Mouse (Mus musculus): ENCODE measurements around the gene Sema4f. TPM values are rescaled to one million over a fixed set of nuclear protein-coding genes. Genes with fewer than 3 reads are reported as not detected.
A peak's percentile ranks its signal among the peaks of the same experiment; 100 is the strongest.

Gene Sema4f
- polyA plus RNA-seq, 1 experiment from 2014 or later, result 1.1 TPM

DNA sequence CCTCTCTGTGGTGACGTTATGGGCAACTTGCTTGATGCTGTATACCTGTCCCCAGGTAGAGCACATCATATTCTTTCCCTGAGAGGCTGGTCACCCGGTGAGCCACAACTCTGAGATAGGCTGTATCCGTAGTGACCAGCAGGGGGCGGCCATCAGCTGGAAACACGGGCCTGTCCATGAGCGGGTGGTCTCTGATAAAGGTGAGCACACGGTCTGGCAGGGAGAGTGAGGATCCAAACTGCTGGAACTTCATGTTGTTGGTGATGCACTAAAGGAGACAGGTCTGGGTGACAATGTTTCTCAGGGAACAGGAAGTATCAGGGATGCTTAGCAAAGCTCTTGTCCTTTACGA is 21.8 kb downstream of the Sema4f start:
- Histone ChIP-seq H3K9me3 (ENCODE audit: control insufficient read depth, low read length) (no peaks in the 10 kb centered on the region), H3K36me3 (ENCODE audit: control insufficient read depth, insufficient read depth, low read length) (no peaks in the 10 kb centered on the region), H3K27ac (ENCODE audit: low read depth, low read length) (no peak overlapping the region), H3K4me2 (no peak overlapping the region), H3K4me3 (ENCODE audit: low read depth, low read length) (no peak overlapping the region), H3K27me3 (ENCODE audit: control insufficient read depth, insufficient read depth, low read length) (no peaks in the 10 kb centered on the region), H3K4me1 (ENCODE audit: control insufficient read depth, insufficient read depth, low read length) (no peaks in the 10 kb centered on the region), H3K9ac (ENCODE audit: low read length) (no peak overlapping the region)
- peak; percentile 55; the same call in 1 of the 2 replicates for ATAC-seq (ENCODE audit: low FRiP score)
- DNase-seq (ENCODE audit: low spot score, missing footprints), result peak; percentile 90
- WGBS, result 16% methylated on average over 8 of the region's 8 CpGs

DNA sequence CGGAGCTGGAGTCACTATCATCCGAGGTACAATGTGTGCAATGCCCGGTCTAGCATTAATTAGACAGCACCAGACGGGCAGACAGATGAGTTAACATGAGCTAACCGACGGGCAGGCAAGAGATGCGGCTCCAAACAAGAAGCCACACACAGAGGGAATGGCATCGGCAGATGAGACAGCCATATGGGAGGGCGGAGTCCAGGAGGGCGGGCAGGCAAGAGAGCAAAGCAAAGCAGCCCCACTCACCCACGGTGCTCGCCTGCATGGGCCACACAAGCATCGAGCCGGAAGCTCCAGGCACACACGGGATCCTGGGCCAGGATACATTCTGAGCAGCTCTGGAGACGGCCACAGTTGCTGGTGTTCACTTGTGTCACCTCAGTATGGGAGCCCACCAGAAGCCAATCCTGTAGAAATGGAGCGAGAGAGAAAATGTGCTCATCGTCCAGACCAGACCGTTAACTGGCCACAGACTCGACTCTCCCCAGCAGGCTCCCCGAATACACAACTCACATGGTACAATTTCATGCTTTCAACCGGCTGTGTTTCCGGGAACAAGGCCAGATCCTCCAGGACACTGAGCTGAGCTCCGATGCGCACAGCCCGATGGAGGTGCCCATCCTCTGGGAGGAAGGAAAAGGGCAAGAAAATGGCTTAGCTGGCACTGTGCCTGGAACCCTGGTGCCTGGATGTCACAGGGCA is 22.3 kb downstream of the Sema4f start:
- Histone ChIP-seq H3K4me2 (no peak overlapping the region), H3K9ac (ENCODE audit: low read length) (no peak overlapping the region), H3K27me3 (ENCODE audit: control insufficient read depth, insufficient read depth, low read length) (no peaks in the 10 kb centered on the region), H3K4me1 (ENCODE audit: control insufficient read depth, insufficient read depth, low read length) (no peaks in the 10 kb centered on the region), H3K27ac (ENCODE audit: low read depth, low read length) (no peak overlapping the region), H3K9me3 (ENCODE audit: control insufficient read depth, low read length) (no peaks in the 10 kb centered on the region), H3K36me3 (ENCODE audit: control insufficient read depth, insufficient read depth, low read length) (no peaks in the 10 kb centered on the region), H3K4me3 (ENCODE audit: low read depth, low read length) (no peak overlapping the region)
- 86% methylated on average over 26 of the region's 26 CpGs for WGBS
- ATAC-seq (ENCODE audit: low FRiP score) (peak; percentile 26; the same call in 1 of the 2 replicates), DNase-seq (ENCODE audit: low spot score, missing footprints) (no peak)

DNA sequence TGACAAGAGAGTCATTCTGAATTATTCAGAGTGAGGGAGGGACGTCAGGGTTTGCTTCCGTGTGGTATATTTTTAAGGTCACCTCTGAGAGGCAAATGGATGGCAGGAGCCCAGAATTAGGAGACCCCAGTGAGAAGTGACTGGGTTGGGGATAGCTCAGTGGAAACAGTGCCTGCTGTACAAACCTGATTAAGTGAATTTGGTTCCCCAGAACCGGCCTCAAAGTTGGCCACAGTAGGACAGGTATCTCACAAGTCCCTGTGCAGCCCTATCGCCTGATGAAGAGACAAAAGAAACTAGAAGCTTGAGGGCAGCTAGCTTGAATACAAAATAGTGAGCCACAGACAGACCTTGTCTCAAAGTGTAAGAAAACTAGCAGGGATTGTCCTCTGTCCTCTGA is 23.1 kb downstream of the Sema4f start:
- 87% methylated on average over 4 of the region's 4 CpGs for WGBS
- no peaks in the 10 kb centered on the region for H3K4me1 ChIP-seq (ENCODE audit: control insufficient read depth, insufficient read depth, low read length)
- no peak overlapping the region for H3K4me3 ChIP-seq (ENCODE audit: low read depth, low read length)
- no peak for DNase-seq (ENCODE audit: low spot score, missing footprints)
- no peak overlapping the region for H3K9ac ChIP-seq (ENCODE audit: low read length)
- no peaks in the 10 kb centered on the region for H3K36me3 ChIP-seq (ENCODE audit: control insufficient read depth, insufficient read depth, low read length)
- no peaks in the 10 kb centered on the region for H3K9me3 ChIP-seq (ENCODE audit: control insufficient read depth, low read length)
- no peak for ATAC-seq (ENCODE audit: low FRiP score)
- no peak overlapping the region for H3K4me2 ChIP-seq
- no peak overlapping the region for H3K27ac ChIP-seq (ENCODE audit: low read depth, low read length)
- no peaks in the 10 kb centered on the region for H3K27me3 ChIP-seq (ENCODE audit: control insufficient read depth, insufficient read depth, low read length)

DNA sequence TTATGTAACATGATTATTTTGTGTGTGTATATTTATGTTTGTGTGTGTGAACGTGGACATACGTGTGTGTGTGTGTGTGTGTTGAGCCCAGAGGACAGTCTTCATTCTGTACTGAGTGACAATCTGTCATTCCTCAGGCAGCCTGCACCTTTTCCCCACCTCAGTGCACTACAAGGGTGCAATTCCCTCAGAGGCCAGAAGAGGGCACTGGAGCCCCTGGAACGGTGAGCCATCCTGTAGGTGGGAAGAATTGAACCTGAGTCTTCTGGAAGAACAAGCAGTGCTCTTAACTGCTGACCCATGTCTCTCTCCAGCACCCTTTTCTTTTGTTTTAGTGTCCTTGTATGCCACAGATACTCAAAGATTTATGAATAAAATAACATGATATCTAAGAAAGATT is 23.7 kb downstream of the Sema4f start:
- no peaks in the 10 kb centered on the region for H3K9me3 ChIP-seq (ENCODE audit: control insufficient read depth, low read length)
- H3K27ac ChIP-seq (ENCODE audit: low read depth, low read length), result no peak overlapping the region
- no peaks in the 10 kb centered on the region for H3K4me1 ChIP-seq (ENCODE audit: control insufficient read depth, insufficient read depth, low read length)
- H3K4me3 ChIP-seq (ENCODE audit: low read depth, low read length), result no peak overlapping the region
- no peak overlapping the region for H3K9ac ChIP-seq (ENCODE audit: low read length)
- no peaks in the 10 kb centered on the region for H3K27me3 ChIP-seq (ENCODE audit: control insufficient read depth, insufficient read depth, low read length)
- DNase-seq (ENCODE audit: low spot score, missing footprints) (peak; percentile 93), ATAC-seq (ENCODE audit: low FRiP score) (peak; percentile 34; the same call in 1 of the 2 replicates)
- no peaks in the 10 kb centered on the region for H3K36me3 ChIP-seq (ENCODE audit: control insufficient read depth, insufficient read depth, low read length)
- H3K4me2 ChIP-seq, result no peak overlapping the region
- 27% methylated on average over 3 of the region's 3 CpGs for WGBS

DNA sequence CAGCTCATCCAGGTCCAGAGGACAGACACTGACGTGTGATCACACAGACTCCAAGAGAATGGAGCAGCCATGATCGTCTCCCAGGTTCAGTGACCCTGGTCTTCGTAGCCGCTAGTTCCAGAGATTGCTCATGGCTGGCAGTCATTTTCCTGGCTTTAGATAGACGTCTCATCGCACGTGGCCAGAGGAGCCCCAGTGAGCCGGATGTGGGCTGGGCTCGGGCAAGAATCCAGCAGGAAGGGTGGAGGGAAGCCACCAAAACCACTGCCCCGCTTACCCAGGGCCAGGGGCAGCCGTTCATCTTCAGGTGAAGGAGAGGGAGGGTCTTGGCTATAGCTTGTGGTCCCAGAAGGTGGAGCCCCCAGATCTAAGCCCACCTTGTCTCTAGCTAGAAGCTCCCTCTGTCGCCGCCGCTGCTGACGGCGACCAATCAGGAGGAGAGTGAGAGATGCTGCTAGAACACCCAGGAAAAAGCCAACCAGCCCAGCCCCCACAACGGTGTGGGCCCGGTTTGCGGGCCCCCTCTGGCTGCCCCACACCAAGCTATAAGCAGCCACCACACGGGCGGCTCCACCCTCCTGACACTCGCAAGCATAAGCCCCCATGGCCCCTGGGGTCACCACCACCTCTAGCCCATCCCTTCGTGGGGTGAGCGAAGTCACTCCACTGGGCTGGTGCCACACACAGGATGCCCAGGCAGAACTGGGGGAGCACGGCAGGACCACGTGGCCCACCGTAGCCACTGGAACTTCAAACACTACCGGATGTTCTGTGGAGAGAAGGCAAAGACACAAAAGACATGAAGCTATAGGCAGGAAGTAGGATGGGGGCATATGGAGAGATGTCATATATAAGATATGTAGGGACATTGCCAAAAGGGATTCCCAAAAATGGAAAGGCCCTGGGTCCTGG is 26.0 kb downstream of the Sema4f start:
- H3K27ac ChIP-seq (ENCODE audit: low read depth, low read length), result no peak overlapping the region
- no peak for ATAC-seq (ENCODE audit: low FRiP score)

DNA sequence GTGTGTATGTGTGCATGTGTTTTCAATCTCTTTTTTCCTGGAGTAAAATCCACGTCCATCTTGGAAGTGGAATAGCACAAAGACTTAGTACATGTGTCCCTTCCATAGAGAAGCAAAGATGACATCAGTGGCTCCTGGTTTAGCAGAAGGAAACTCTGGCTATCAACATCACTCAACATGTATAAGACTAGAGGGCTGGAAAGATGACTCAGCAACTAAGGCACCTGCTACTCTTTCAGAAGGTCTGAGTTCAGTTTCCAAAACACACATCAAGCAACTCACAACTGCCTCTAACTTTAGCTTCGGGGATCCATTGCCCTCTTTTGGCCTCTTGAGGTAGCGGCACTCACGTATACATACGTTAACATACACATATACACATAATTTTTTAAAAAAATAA is 28.3 kb downstream of the Sema4f start:
- Histone ChIP-seq H3K9me3 (ENCODE audit: control insufficient read depth, low read length) (no peaks in the 10 kb centered on the region), H3K4me1 (ENCODE audit: control insufficient read depth, insufficient read depth, low read length) (no peaks in the 10 kb centered on the region), H3K9ac (ENCODE audit: low read length) (no peak overlapping the region), H3K4me3 (ENCODE audit: low read depth, low read length) (no peak overlapping the region), H3K27ac (ENCODE audit: low read depth, low read length) (no peak overlapping the region), H3K27me3 (ENCODE audit: control insufficient read depth, insufficient read depth, low read length) (no peaks in the 10 kb centered on the region), H3K36me3 (ENCODE audit: control insufficient read depth, insufficient read depth, low read length) (no peaks in the 10 kb centered on the region), H3K4me2 (no peak overlapping the region)
- DNase-seq (ENCODE audit: low spot score, missing footprints) (no peak), ATAC-seq (ENCODE audit: low FRiP score) (no peak)
- 88% methylated on average over 5 of the region's 5 CpGs for WGBS

More for the DNA sequence above, 26.0 kb downstream of the Sema4f start:
- 85% methylated on average over 24 of the region's 28 CpGs for WGBS
- H3K4me1 ChIP-seq (ENCODE audit: control insufficient read depth, insufficient read depth, low read length), result no peaks in the 10 kb centered on the region
- no peak overlapping the region for H3K4me3 ChIP-seq (ENCODE audit: low read depth, low read length)
- no peaks in the 10 kb centered on the region for H3K9me3 ChIP-seq (ENCODE audit: control insufficient read depth, low read length)
- no peaks in the 10 kb centered on the region for H3K36me3 ChIP-seq (ENCODE audit: control insufficient read depth, insufficient read depth, low read length)
- no peak for DNase-seq (ENCODE audit: low spot score, missing footprints)
- H3K4me2 ChIP-seq, result no peak overlapping the region
- no peak overlapping the region for H3K9ac ChIP-seq (ENCODE audit: low read length)
- no peaks in the 10 kb centered on the region for H3K27me3 ChIP-seq (ENCODE audit: control insufficient read depth, insufficient read depth, low read length)

DNA sequence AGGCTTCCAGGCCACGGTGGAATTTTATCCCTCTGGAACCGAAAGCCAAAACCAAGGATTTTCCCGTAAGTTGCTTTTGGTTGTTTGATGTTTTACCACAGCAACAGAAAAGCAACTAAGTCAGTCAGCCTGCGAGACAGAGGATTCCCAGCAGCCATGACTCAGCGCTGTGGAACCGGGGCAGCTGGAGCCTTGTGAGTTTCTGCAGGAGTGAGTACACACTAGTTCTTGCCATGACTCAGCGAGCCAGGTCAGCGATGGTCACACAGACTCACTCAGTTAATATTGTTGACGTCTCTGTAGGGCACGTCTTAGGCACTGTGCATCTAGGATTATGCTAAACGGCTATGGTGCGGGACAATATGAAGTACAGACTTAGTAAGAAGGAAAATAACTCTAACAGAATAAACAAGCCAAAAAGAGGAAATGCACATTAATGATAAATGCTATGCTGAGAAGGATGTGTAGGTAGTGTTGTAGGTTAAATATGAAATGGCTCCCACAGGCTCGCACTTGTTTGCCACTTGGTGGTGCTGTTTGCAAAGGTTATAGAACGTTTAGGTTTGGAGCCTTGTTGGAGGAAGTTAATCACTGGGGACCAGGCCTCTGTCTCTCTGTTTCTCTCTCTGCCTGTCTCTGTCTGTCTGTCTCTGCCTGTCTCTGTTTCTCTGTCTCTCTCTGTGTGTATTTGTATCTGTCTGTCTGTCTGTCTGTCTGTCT is 30.3 kb downstream of the Sema4f start:
- WGBS, result 67% methylated on average over 14 of the region's 14 CpGs

DNA sequence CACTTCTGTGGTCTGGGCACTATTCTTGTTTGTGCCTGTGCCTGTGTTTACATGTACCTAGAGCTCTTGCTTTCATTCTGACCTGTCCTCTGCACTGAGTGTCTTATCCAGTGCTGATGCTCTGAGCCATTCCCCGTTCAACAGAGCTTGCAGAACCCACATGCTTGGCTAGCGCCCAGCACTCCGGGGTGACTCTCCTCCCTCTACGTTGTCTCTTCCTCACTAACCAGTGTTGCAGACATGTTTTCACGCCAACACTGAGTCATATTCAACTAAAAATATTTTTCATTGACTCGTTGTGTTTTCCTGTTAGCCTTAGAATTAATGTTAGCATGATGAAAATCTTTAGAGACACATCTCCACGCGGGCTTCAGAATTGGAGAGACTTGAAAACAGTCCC is 31.5 kb downstream of the Sema4f start:
- H3K4me2 ChIP-seq, result no peak overlapping the region
- WGBS, result 88% methylated on average over 8 of the region's 8 CpGs
- no peaks in the 10 kb centered on the region for H3K4me1 ChIP-seq (ENCODE audit: control insufficient read depth, insufficient read depth, low read length)
- no peak overlapping the region for H3K4me3 ChIP-seq (ENCODE audit: low read depth, low read length)
- no peaks in the 10 kb centered on the region for H3K36me3 ChIP-seq (ENCODE audit: control insufficient read depth, insufficient read depth, low read length)
- no peak overlapping the region for H3K9ac ChIP-seq (ENCODE audit: low read length)
- no peak overlapping the region for H3K27ac ChIP-seq (ENCODE audit: low read depth, low read length)
- H3K9me3 ChIP-seq (ENCODE audit: control insufficient read depth, low read length), result no peaks in the 10 kb centered on the region
- no peak for DNase-seq (ENCODE audit: low spot score, missing footprints)
- H3K27me3 ChIP-seq (ENCODE audit: control insufficient read depth, insufficient read depth, low read length), result no peaks in the 10 kb centered on the region
- ATAC-seq (ENCODE audit: low FRiP score), result no peak

More for the DNA sequence above, 30.3 kb downstream of the Sema4f start:
- no peak overlapping the region for H3K27ac ChIP-seq (ENCODE audit: low read depth, low read length)
- H3K4me1 ChIP-seq (ENCODE audit: control insufficient read depth, insufficient read depth, low read length), result no peaks in the 10 kb centered on the region
- no peaks in the 10 kb centered on the region for H3K27me3 ChIP-seq (ENCODE audit: control insufficient read depth, insufficient read depth, low read length)
- ATAC-seq (ENCODE audit: low FRiP score) (no peak), DNase-seq (ENCODE audit: low spot score, missing footprints) (no peak)
- H3K9ac ChIP-seq (ENCODE audit: low read length), result no peak overlapping the region
- no peak overlapping the region for H3K4me2 ChIP-seq
- H3K4me3 ChIP-seq (ENCODE audit: low read depth, low read length), result no peak overlapping the region
- no peaks in the 10 kb centered on the region for H3K9me3 ChIP-seq (ENCODE audit: control insufficient read depth, low read length)
- H3K36me3 ChIP-seq (ENCODE audit: control insufficient read depth, insufficient read depth, low read length), result no peaks in the 10 kb centered on the region

DNA sequence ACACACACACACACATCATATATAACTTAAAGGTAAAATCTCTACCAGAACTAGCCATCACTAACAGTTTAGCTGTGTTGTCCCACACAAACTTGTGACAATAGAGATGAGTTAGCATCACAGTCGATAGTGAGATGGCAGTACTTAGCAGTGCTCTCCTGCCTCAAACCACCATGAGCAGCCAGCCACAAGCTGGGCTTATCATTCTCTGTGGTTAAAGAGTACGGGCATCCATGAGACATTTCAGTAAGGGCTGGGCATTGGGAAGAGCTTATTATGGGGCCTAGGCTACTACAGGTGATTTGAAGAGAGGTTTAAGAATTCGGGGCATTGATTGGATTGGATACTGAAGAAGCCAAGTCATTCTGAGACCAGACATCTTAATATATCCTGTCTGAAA is 32.6 kb downstream of the Sema4f start:
- H3K27ac ChIP-seq (ENCODE audit: low read depth, low read length), result no peak overlapping the region
- no peak overlapping the region for H3K4me2 ChIP-seq
- WGBS, result 87% methylated on average over 3 of the region's 3 CpGs
- H3K36me3 ChIP-seq (ENCODE audit: control insufficient read depth, insufficient read depth, low read length), result no peaks in the 10 kb centered on the region
- H3K27me3 ChIP-seq (ENCODE audit: control insufficient read depth, insufficient read depth, low read length), result no peaks in the 10 kb centered on the region
- no peak overlapping the region for H3K4me3 ChIP-seq (ENCODE audit: low read depth, low read length)
- ATAC-seq (ENCODE audit: low FRiP score), result no peak
- no peaks in the 10 kb centered on the region for H3K4me1 ChIP-seq (ENCODE audit: control insufficient read depth, insufficient read depth, low read length)
- H3K9me3 ChIP-seq (ENCODE audit: control insufficient read depth, low read length), result no peaks in the 10 kb centered on the region
- DNase-seq (ENCODE audit: low spot score, missing footprints), result no peak
- H3K9ac ChIP-seq (ENCODE audit: low read length), result no peak overlapping the region

All from midbrain, embryonic 11.5 days (tissue).